Mouse (Mus musculus) MEL (cell line): ENCODE data around the gene Sebox.

Experiments
- E2F4 ChIP-seq: IDR thresholded peaks from 2 replicates; pipeline ENCODE4 v1.6.1; 2011; ENCODE audit warnings: low read depth, low read length, improper control_type of control experiment, borderline replicate concordance
- EP300 ChIP-seq, 2 experiments: IDR thresholded peaks; 2 replicates each; pipeline ENCODE4 v1.6.1; 2011; ENCODE audit warnings: improper control_type of control experiment in 2 of 2, low read length in 2 of 2, low read depth in 1 of 2, mild to moderate bottlenecking in 1 of 2
- HCFC1 ChIP-seq: IDR thresholded peaks from 2 replicates; pipeline ENCODE4 v1.6.1; 2012; ENCODE audit warnings: low read depth, mild to moderate bottlenecking, inconsistent platforms, low read length, improper control_type of control experiment, moderate library complexity
- SMC3 ChIP-seq: IDR thresholded peaks from 2 replicates; pipeline ENCODE4 v1.6.1; 2011; ENCODE audit warnings: low read depth, low read length, improper control_type of control experiment

- no peak for TF ChIP-seq HCFC1
- TF ChIP-seq EP300 (IDR thresholded peaks at IDR 0.05; ENCODE audit: low read depth in 1 of 2, low read length in 2 of 2): no peak
- no peak for TF ChIP-seq SMC3
- TF ChIP-seq E2F4: no peak
Measured at GRCm38 (mm10) chr11:78535376-78536079, 32.3 kb downstream of the Sebox start.
